Mouse (Mus musculus): ENCODE results near the gene Tha1. TPM values are rescaled to one million over a fixed set of nuclear protein-coding genes. Genes with fewer than 3 reads are reported as not detected.

Tha1 gene
- polyA plus RNA-seq, 1 experiment = 9.0 TPM

DNA sequence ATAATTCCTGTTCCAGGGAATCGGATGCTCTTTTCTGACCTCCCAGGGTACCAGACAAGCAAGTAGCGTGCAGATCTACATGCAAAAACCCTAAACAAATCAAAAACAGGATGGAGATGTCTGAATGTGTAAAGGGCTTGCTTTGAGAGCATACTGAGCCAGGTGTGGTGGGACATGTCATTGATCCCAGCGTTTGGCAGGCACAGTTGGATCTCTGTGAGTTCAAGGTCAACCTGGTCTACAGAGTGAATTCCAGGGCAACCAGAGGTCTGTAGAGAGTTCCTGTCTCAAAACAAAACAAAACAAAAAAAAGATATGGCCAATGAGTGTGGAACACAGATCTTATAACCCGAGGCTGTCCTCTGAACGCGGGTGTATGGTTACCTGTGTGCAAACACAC, 49.9 kb downstream of the Tha1 start:
- no peak for TF ChIP-seq CTCF (IDR thresholded peaks at IDR 0.05; ENCODE audit: extremely low read depth, insufficient read depth, low read length)
- no peak for TF ChIP-seq POLR2A (IDR thresholded peaks at IDR 0.05; ENCODE audit: extremely low read depth, insufficient read depth, low read length)
- H3K27ac ChIP-seq (ENCODE audit: insufficient read depth, low read length) = no peak overlapping the region
- H3K4me1 ChIP-seq (ENCODE audit: control insufficient read depth, insufficient read depth, low read length) = no peaks in the 10 kb centered on the region; the same call in 1 of the 2 replicates
- no peak overlapping the region for H3K4me3 ChIP-seq (ENCODE audit: insufficient read depth, low read length)

DNA sequence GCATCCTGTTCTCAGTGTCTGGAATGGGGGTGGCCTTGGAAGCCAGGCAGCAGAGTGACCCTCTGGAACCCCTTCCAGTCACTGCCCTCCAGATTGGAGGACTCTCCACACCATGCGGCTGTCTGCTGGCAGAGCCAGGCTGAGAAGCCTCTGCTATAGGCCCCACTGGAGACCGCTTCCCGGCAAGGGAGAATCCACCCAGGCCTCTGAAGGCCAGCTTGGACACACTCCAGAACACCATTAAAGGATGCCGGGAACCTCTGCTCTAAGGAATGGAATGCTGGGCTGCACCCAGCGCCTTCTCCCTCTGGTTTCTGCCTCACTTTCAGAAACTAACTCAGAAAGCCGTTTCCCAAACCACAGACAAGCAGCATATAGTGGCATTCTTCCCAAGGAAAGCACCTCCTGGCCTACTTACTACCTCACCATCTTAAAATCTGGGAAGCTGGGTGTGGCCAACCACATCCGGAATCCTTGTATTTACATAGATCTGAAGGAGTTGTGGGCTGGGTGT, 50.5 kb downstream of the Tha1 start:
- Histone ChIP-seq H3K4me3 (ENCODE audit: insufficient read depth, low read length) (no peak overlapping the region), H3K4me1 (ENCODE audit: control insufficient read depth, insufficient read depth, low read length) (no peaks in the 10 kb centered on the region; the same call in 1 of the 2 replicates), H3K27ac (ENCODE audit: insufficient read depth, low read length) (no peak overlapping the region)
- no peak for TF ChIP-seq CTCF (IDR thresholded peaks at IDR 0.05; ENCODE audit: extremely low read depth, insufficient read depth, low read length)
- no peak for TF ChIP-seq POLR2A (IDR thresholded peaks at IDR 0.05; ENCODE audit: extremely low read depth, insufficient read depth, low read length)

DNA sequence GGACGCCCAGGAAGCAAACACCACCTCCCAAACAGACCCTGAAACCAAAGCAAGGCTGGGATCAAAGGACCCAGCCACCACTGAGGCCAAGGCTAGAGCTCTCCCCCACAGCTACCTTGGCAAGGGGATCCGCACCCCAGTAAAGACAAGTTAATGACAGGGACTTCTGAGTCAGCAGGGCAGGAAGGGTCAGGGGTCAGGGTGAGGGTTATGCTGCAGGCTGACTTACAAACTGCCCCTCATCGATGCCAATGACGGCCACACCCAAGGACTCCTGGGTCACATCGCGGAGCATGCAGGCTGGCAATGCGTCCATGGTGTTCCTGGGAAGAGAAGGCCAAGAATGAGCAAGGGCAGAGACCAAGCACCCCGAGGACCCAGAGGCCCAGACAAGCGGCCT, 51.4 kb downstream of the Tha1 start:
- H3K4me3 ChIP-seq (ENCODE audit: insufficient read depth, low read length) = no peak overlapping the region
- H3K27ac ChIP-seq (ENCODE audit: insufficient read depth, low read length) = no peak overlapping the region
- TF ChIP-seq POLR2A (IDR thresholded peaks at IDR 0.05; ENCODE audit: extremely low read depth, insufficient read depth, low read length) = no peak
- no peak for TF ChIP-seq CTCF (IDR thresholded peaks at IDR 0.05; ENCODE audit: extremely low read depth, insufficient read depth, low read length)
- H3K4me1 ChIP-seq (ENCODE audit: control insufficient read depth, insufficient read depth, low read length) = no peaks in the 10 kb centered on the region; the same call in 1 of the 2 replicates

DNA sequence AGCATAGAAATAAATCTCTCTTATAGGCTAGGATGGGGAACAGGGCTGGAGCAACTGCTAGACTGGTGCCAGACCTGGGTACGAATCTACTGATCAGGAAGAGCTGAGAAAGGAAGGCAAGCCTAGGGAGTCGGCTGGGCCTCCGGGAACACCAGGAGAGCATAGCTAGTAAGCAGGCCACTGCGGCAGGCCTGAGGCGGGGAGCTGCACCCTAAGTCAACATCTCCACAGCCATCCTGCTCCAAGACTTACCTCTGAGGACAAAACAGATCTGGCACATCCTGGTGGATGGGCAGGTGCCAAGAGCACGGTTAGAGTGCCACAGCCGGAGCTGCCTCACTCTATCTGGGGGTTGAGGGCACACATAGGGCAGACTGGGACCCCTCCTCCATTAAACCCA, 53.1 kb downstream of the Tha1 start:
- Histone ChIP-seq H3K4me3 (ENCODE audit: insufficient read depth, low read length) (no peak overlapping the region), H3K4me1 (ENCODE audit: control insufficient read depth, insufficient read depth, low read length) (peaks cover 2% of the 10 kb centered on the region; the same call in 1 of the 2 replicates), H3K27ac (ENCODE audit: insufficient read depth, low read length) (no peak overlapping the region)
- TF ChIP-seq CTCF (IDR thresholded peaks at IDR 0.05; ENCODE audit: extremely low read depth, insufficient read depth, low read length) (no peak), POLR2A (IDR thresholded peaks at IDR 0.05; ENCODE audit: extremely low read depth, insufficient read depth, low read length) (no peak)

DNA sequence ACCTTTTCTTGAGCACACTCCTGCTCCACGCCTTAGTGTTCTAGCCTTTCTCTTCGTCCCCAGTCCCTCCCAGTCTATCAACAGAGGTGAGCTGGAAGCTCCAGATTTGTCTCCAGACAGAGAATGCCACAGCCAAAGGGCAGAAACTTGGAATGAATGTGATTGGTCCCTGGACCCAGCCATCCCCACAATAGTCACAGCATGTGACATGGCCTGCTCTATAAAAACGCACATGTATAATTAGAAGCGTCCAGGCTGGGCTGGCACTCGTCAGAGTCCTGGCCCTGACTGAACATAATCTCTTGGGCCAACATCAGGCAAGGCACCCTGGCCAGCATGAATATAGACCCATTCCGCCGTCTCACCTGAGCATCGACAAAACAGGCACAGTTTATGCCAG, 54.2 kb downstream of the Tha1 start:
- TF ChIP-seq CTCF (IDR thresholded peaks at IDR 0.05; ENCODE audit: extremely low read depth, insufficient read depth, low read length) = no peak
- no peak for TF ChIP-seq POLR2A (IDR thresholded peaks at IDR 0.05; ENCODE audit: extremely low read depth, insufficient read depth, low read length)
- no peak overlapping the region for H3K4me3 ChIP-seq (ENCODE audit: insufficient read depth, low read length)
- peaks cover 2% of the 10 kb centered on the region; the same call in 1 of the 2 replicates for H3K4me1 ChIP-seq (ENCODE audit: control insufficient read depth, insufficient read depth, low read length)
- no peak overlapping the region for H3K27ac ChIP-seq (ENCODE audit: insufficient read depth, low read length)

Other genes starting within 250 kb of the Tha1 start
- 46.9 and 54.7 TPM in 2 replicates for gene Tnrc6c, start 219.2 kb downstream of the Tha1 start, polyA plus RNA-seq (2012; rRNA removed)
- gene Tmc8, start 91.4 kb downstream of the Tha1 start, polyA plus RNA-seq (2012; rRNA removed) = 0.54 and 0.79 TPM in 2 replicates
- gene Tmc6, start 91.3 kb downstream of the Tha1 start, polyA plus RNA-seq (2012; rRNA removed) = 9.1 and 9.7 TPM in 2 replicates
- 0.47 and 0.50 TPM in 2 replicates for gene 6030468B19Rik, start 75.8 kb downstream of the Tha1 start, polyA plus RNA-seq (2012; rRNA removed)
- 0.86 and 1.1 TPM in 2 replicates for gene Gm20708, start 63.8 kb downstream of the Tha1 start, polyA plus RNA-seq (2012; rRNA removed)
- gene Syngr2, start 63.8 kb downstream of the Tha1 start, polyA plus RNA-seq (2012; rRNA removed) = 10.6 and 13.5 TPM in 2 replicates
- 4.4 TPM in 2 replicates for gene Afmid, start 47.6 kb downstream of the Tha1 start, polyA plus RNA-seq (2012; rRNA removed)
- 1.0 and 1.9 TPM in 2 replicates for gene Tk1, start 47.4 kb downstream of the Tha1 start, polyA plus RNA-seq (2012; rRNA removed)
- gene Birc5, start 24.2 kb downstream of the Tha1 start, polyA plus RNA-seq (2012; rRNA removed) = 2.2 TPM in 2 replicates
- 0.04 TPM in 1 of 2 replicates, not detected in the other for gene Tmem235, start 12.7 kb downstream of the Tha1 start, polyA plus RNA-seq (2012; rRNA removed)
- 5.0 TPM in 2 replicates for gene Socs3, start 96.6 kb upstream of the Tha1 start, polyA plus RNA-seq (2012; rRNA removed)
- 81.6 and 86.6 TPM in 2 replicates for gene Pgs1, start 112.8 kb upstream of the Tha1 start, polyA plus RNA-seq (2012; rRNA removed)